Mouse (Mus musculus) small intestine, adult 2 months (tissue): ENCODE data around the gene Gm11444. TPM values are rescaled to one million over a fixed set of nuclear protein-coding genes. Genes with fewer than 3 reads are reported as not detected.

Experiments used
- H3K27ac ChIP-seq: fragments of 200-500 bp; 2 replicates; pipeline ENCODE4 v1.5.1; 2012; ENCODE audit warnings: low read depth, low read length, control low read depth, inconsistent platforms; ENCODE audit not compliant: insufficient read depth
- H3K27me3 ChIP-seq: fragments of 200-500 bp; 2 replicates; pipeline ENCODE4 v1.6.1; 2012; ENCODE audit warnings: mild to moderate bottlenecking, moderate library complexity, low read length, inconsistent platforms; ENCODE audit not compliant: control insufficient read depth, insufficient read depth
- H3K36me3 ChIP-seq: fragments of 200-500 bp; 2 replicates; pipeline ENCODE4 v1.6.1; 2012; ENCODE audit warnings: mild to moderate bottlenecking, low read length, control low read depth, inconsistent platforms; ENCODE audit not compliant: control insufficient read depth, insufficient read depth
- H3K4me1 ChIP-seq: fragments of 200-500 bp; 2 replicates; pipeline ENCODE4 v1.6.1; 2012; ENCODE audit warnings: low read length, inconsistent platforms, mixed read lengths; ENCODE audit not compliant: control insufficient read depth, insufficient read depth, insufficient read length
- H3K4me3 ChIP-seq: fragments of 200-500 bp; 2 replicates; pipeline ENCODE4 v1.5.1; 2012; ENCODE audit warnings: low read depth, mild to moderate bottlenecking, control low read depth, inconsistent platforms, low read length, moderate library complexity
- CTCF ChIP-seq: fragments of 200-500 bp; IDR thresholded peaks from 2 replicates; pipeline ENCODE4 v1.5.1; 2012; ENCODE audit warnings: low read depth, mild to moderate bottlenecking, control low read depth, inconsistent platforms, low read length, moderate library complexity, mixed read lengths; ENCODE audit not compliant: insufficient replicate concordance, insufficient read length; ENCODE audit errors: extremely low read depth
- POLR2A ChIP-seq: fragments of 200-500 bp; IDR thresholded peaks from 2 replicates; pipeline ENCODE4 v1.6.1; 2012; ENCODE audit warnings: low read depth, mild to moderate bottlenecking, control low read depth, inconsistent platforms, low read length, moderate library complexity
- WGBS: fragments of 180-500 bp; shearing (Covaris S2); methylation state at CpG from one replicate; pipeline ENCODE4 v1.1.7; 2018; 5-methylcytosine and 5-hydroxymethylcytosine counted together
- polyA plus RNA-seq: library from polyadenylated mRNA; depleted of rRNA; stranded (reverse); fragments of >200 nt; gene quantifications from 2 replicates; pipeline ENCODE4 v1.2.3, GENCODE M21; 2012

Gm11444 gene
- polyA plus RNA-seq, 1 experiment: not detected

DNA sequence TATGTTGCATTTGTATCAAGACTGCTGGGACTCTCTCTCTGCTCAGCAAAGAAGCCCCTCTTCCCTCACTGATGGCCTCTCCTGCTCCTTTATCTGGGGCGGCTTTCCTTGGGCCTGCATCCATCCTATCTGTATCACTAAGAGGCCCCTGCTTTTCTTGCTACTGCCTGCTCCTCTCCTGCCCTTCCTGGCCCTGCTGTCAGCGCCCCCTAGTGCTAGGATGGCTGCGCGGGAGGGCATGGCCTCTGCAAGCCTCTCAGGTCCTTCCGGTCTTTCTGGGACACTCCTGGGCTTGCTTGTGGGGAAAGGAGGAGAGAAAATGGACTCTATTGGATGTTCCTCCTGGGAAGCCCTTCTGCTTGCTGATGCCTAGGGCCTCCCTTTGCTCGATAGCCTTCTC, 27.0 kb downstream of the Gm11444 start:
- H3K4me1 ChIP-seq: no peaks in the 10 kb centered on the region
- WGBS: 14% methylated on average over 6 of the region's 6 CpGs

DNA sequence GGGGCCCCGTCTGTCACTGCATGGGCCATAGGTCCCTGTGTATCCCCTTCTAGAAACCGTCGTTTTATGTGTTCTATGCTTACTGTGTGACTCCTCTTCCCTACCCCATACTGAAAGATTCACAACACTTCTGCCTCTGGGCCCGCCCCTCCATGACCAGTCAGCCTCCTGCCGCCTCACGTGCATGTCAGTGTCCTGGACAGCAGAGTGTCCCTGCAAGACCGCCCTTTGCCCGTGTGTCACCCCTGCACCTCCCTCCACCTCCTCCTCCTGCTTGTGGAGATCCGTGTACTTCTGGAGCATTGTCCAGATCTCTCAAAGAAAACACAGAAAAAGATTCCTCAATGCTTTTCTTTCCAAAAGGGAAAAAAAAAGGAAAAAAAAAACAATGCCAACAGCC, 28.5 kb downstream of the Gm11444 start:
- Histone ChIP-seq H3K4me1 (no peaks in the 10 kb centered on the region), H3K36me3 (no peaks in the 10 kb centered on the region), H3K4me3 (no peak overlapping the region), H3K27me3 (no peaks in the 10 kb centered on the region), H3K27ac (no peak overlapping the region)
- 87% methylated on average over 9 of the region's 9 CpGs for WGBS
- TF ChIP-seq CTCF (no peak), POLR2A (no peak)

More for the DNA sequence above, 27.0 kb downstream of the Gm11444 start:
- Histone ChIP-seq H3K36me3 (no peaks in the 10 kb centered on the region), H3K27ac (no peak overlapping the region), H3K27me3 (no peaks in the 10 kb centered on the region; the same call in 1 of the 2 replicates), H3K4me3 (no peak overlapping the region)
- no peak for TF ChIP-seq POLR2A
- TF ChIP-seq CTCF: peak; percentile 84

DNA sequence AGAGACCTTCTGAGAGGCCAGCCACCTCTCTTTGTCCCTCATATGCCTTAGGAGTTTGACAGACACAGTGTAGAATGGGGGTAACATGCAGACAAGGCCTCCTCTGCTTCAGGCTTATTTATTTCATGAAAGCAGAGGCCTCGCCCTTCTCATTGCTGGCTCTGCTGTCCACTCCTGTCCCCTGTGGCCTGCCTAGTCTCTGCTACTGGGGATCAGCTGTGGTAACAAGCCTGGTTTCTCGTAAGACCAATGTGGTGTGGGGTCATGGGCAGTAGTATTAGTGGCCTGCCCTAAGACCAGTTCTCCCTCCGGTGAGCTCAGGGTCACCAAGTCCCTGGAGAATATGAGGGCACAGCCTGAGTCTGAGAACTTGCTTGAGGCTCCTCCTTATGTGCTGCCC, 29.2 kb downstream of the Gm11444 start:
- H3K4me1 ChIP-seq: no peaks in the 10 kb centered on the region
- no peaks in the 10 kb centered on the region for H3K27me3 ChIP-seq
- TF ChIP-seq CTCF (no peak), POLR2A (no peak)
- H3K36me3 ChIP-seq: no peaks in the 10 kb centered on the region
- 89% methylated on average over 3 of the region's 3 CpGs for WGBS
- no peak overlapping the region for H3K4me3 ChIP-seq
- H3K27ac ChIP-seq: no peak overlapping the region

DNA sequence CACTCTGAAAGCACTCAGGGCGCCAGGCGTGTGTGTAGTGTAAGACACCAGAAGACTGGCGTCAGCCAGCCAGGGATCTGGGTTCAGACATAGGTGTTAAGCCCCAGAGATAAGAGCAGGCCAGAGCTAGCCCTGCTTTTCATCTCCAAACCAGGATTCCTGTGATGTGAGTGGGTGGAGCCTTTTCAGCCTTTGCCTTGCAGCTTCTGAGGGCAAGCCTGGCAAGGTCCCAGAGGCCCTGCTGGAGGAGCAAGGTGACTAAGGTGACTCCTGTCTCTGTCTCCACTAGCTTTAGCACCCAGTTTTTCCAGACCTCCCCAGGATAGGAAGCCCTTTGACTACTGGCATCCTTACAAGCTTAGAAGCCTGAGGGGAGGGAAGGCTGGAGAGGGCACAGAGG, 31.7 kb downstream of the Gm11444 start:
- H3K27me3 ChIP-seq: no peaks in the 10 kb centered on the region
- H3K4me3 ChIP-seq: no peak overlapping the region
- WGBS: 62% methylated on average over 3 of the region's 3 CpGs
- H3K4me1 ChIP-seq: no peaks in the 10 kb centered on the region
- no peaks in the 10 kb centered on the region for H3K36me3 ChIP-seq
- H3K27ac ChIP-seq: no peak overlapping the region
- no peak for TF ChIP-seq POLR2A
- no peak for TF ChIP-seq CTCF

DNA sequence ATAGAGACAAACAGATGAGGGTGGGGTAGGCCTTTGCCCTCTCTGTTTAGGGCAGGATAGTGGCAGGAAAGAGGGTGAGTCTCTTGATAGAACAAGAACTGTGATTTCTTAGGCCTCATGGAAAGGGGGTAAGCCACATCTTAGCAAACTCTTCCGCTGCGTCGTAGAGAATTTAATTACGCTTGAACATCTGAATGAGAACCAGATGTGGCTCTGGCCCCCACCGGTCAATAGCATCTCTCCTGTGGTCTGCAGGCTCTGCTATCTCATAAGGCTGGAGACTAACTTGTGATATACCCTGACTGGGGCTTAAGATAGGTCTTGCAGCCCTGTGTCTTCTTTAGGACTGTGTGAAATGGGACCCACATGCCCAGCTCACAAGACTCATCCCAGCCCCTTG, 33.7 kb downstream of the Gm11444 start:
- Histone ChIP-seq H3K36me3 (no peaks in the 10 kb centered on the region), H3K27ac (no peak overlapping the region), H3K4me1 (peaks cover 4% of the 10 kb centered on the region), H3K4me3 (no peak overlapping the region), H3K27me3 (no peaks in the 10 kb centered on the region)
- TF ChIP-seq CTCF (no peak), POLR2A (no peak)
- WGBS: 94% methylated on average over 5 of the region's 5 CpGs

DNA sequence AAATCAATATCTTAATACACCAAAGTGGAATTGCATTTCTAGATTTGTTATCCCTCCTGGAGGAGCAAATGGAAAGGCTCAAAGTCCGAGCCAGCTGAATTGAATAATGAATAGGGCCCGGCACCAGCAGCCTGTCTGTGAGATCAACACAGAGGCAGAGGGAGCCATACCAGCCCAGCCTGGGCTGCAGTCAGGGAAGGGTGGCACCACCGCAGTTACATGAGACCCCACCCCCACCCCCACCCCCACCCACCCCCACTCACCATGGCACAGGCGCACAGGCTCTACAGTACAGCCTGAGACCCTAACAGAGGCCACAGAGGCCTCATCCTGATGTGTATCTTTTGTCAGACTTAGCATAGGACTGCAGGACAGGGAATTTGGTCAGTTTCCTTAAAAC, 35.5 kb downstream of the Gm11444 start:
- peaks cover 4% of the 10 kb centered on the region for H3K4me1 ChIP-seq
- no peak overlapping the region for H3K27ac ChIP-seq
- TF ChIP-seq CTCF: no peak
- TF ChIP-seq POLR2A: no peak
- 48% methylated on average over 4 of the region's 4 CpGs for WGBS
- H3K27me3 ChIP-seq: no peaks in the 10 kb centered on the region
- H3K36me3 ChIP-seq: no peaks in the 10 kb centered on the region
- no peak overlapping the region for H3K4me3 ChIP-seq

DNA sequence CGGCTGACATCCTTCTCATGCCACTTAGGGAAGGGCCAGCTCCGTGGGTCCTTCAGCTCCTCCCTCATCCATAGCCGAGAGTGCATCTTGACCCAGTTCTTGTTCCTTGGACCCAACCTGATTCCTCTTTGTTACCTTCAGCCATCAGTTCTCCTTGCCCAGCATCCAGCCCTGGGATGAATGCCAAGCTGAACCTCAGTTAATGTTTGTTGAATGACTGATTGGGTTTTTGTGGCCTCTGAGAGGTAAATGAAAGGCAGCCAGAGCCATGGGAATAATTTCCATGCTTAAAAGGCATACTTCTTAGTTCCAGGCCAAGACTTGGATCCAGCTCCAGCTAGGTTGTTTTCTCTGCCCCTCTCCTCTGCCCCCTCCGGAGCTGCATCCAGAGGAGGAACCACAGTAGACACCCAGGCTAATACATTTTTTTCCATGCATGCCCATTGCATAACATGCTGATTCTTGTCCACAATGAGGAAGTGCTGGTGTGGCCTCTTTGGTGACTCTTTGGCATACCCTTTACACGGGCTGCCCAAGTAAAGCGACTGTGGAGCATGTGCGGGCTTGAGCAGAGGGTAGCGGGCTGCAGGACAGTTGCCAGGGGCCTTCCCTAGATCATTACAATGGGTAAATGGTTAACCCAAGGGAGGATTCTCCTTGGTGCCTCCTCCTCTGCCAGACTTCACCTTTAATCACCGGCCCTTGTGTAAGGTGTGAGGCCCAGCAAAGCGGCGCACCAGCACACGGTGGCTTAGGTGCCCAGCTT, 37.7 kb downstream of the Gm11444 start:
- peaks cover 4% of the 10 kb centered on the region for H3K4me1 ChIP-seq
- TF ChIP-seq CTCF: no peak
- no peak for TF ChIP-seq POLR2A
- H3K27me3 ChIP-seq: no peaks in the 10 kb centered on the region
- 45% methylated on average over 12 of the region's 12 CpGs for WGBS
- no peak overlapping the region for H3K4me3 ChIP-seq
- H3K27ac ChIP-seq: no peak overlapping the region
- H3K36me3 ChIP-seq: no peaks in the 10 kb centered on the region
